8 mouse cellular contexts compared by ENCODE assay signal in genomic region chr14:55825216-55826051, GRCm38 (mm10). TPM values are rescaled to one million over a fixed set of nuclear protein-coding genes. Genes with fewer than 3 reads are reported as not detected.
A peak's percentile ranks its signal among the peaks of the same experiment; 100 is the strongest.
DNase-seq lines count a peak whose midpoint lies in the region; ATAC-seq and TF ChIP-seq lines count a peak whose summit lies in the region.

No protein-coding gene starts in this region.

- peaks cover 23% of the 10 kb centered on the region for H3K4me1 ChIP-seq in kidney, postnatal 0 days (replicated peaks; ENCODE audit: insufficient read depth, low read length)
- peaks cover 47% of the 10 kb centered on the region for H3K4me1 ChIP-seq in midbrain, embryonic 12.5 days

- intact Hi-C loops in left cerebral cortex, postnatal 36 days (cut with DNase I), result no loop called here

- H3K4me3 ChIP-seq in kidney, postnatal 0 days (replicated peaks; ENCODE audit: low read depth, low read length), result peak overlapping the region; percentile 73
- peak overlapping the region; percentile 64 for H3K4me3 ChIP-seq in midbrain, embryonic 12.5 days

- H3K9me3 ChIP-seq in kidney, postnatal 0 days (replicated peaks; ENCODE audit: low read length), result no peaks in the 10 kb centered on the region
- H3K9me3 ChIP-seq in midbrain, embryonic 12.5 days, result no peaks in the 10 kb centered on the region

- H3K9ac ChIP-seq in kidney, postnatal 0 days (ENCODE audit: low read depth, low read length), result peak overlapping the region; percentile 84
- peak overlapping the region; percentile 65 for H3K9ac ChIP-seq in midbrain, embryonic 12.5 days (replicated peaks)

- no peak for ATAC-seq in kidney, postnatal 0 days (replicated peaks; ENCODE audit: low FRiP score, low read depth)
- ATAC-seq in midbrain, embryonic 12.5 days (ENCODE audit: low FRiP score, low read depth), result peak; percentile 45; the same call in 1 of the 2 replicates

- H3K4me2 ChIP-seq in kidney, postnatal 0 days (ENCODE audit: low read length), result peak overlapping the region; percentile 95
- peak overlapping the region; percentile 86 for H3K4me2 ChIP-seq in midbrain, embryonic 12.5 days (replicated peaks)

- peak; percentile 16 to 19 for DNase-seq in lung, adult 18-20 months
- no peak for DNase-seq in lung, postnatal 14 days
- peak; percentile 76 for DNase-seq in embryo, embryonic 10.5 days (ENCODE audit: low spot score)
- peak; percentile 25 to 42 for DNase-seq in gastrocnemius, postnatal 4 days (ENCODE audit: low spot score in 2 of 2)
- DNase-seq in kidney, postnatal 0 days (ENCODE audit: low spot score), result peak; percentile 44
- DNase-seq in left cerebral cortex, postnatal 36 days (ENCODE audit: low spot score in 2 of 2), result no peak
- DNase-seq in layer of hippocampus, adult 11-12 months (ENCODE audit: low spot score), result no peak

- TF ChIP-seq CTCF in kidney, postnatal 0 days (IDR thresholded peaks at IDR 0.05; ENCODE audit: low read depth), result peak; percentile 39

- WGBS in kidney, postnatal 0 days, result under 1% methylated on average over 19 of the region's 37 CpGs
- WGBS in midbrain, embryonic 12.5 days, result under 1% methylated on average over 15 of the region's 37 CpGs

- H3K27ac ChIP-seq in kidney, postnatal 0 days, result peak overlapping the region; percentile 85
- peak overlapping the region; percentile 49 for H3K27ac ChIP-seq in midbrain, embryonic 12.5 days (replicated peaks)

- H3K36me3 ChIP-seq in kidney, postnatal 0 days (ENCODE audit: insufficient read depth, low read length), result peaks cover 10% of the 10 kb centered on the region; the same call in 1 of the 2 replicates
- H3K36me3 ChIP-seq in midbrain, embryonic 12.5 days, result no peaks in the 10 kb centered on the region

- H3K27me3 ChIP-seq in kidney, postnatal 0 days (ENCODE audit: insufficient read depth, low read length), result no peaks in the 10 kb centered on the region
- H3K27me3 ChIP-seq in midbrain, embryonic 12.5 days, result peaks cover 34% of the 10 kb centered on the region

RNA-seq across cellular contexts. Expression of gene Nfatc4, which starts 2.5 kb away (rescaled TPM):
- 10 to 100 TPM; 23.0 to 26.0 TPM for total RNA-seq in gastrocnemius, postnatal 4 days (2021)
- 16.8 and 19.7 TPM in 2 replicates for polyA plus RNA-seq in kidney, postnatal 0 days (2015; fragmentation: Nextera tagmentation; extraction: Ambion mirVana)
- polyA plus RNA-seq in midbrain, embryonic 12.5 days (2016; fragmentation: Nextera tagmentation; extraction: Ambion mirVana), result 20.2 and 24.0 TPM in 2 replicates
- total RNA-seq in left cerebral cortex, postnatal 36 days (2021), result 1 to 10 TPM; 1.8 TPM

RNA-seq across cellular contexts. Expression of gene Nynrin, which starts 28.4 kb away (rescaled TPM):
- total RNA-seq in gastrocnemius, postnatal 4 days (2021), result 10 to 100 TPM; 27.5 to 33.0 TPM
- polyA plus RNA-seq in kidney, postnatal 0 days (2015; fragmentation: Nextera tagmentation; extraction: Ambion mirVana), result 8.4 and 8.9 TPM in 2 replicates
- 27.6 and 28.0 TPM in 2 replicates for polyA plus RNA-seq in midbrain, embryonic 12.5 days (2016; fragmentation: Nextera tagmentation; extraction: Ambion mirVana)
- total RNA-seq in left cerebral cortex, postnatal 36 days (2021), result 1 to 10 TPM; 7.9 to 9.5 TPM

RNA-seq across cellular contexts. Expression of gene Ripk3, which starts 36.8 kb away (rescaled TPM):
- 10 to 100 TPM in 1 of 2 experiments, 1 to 10 TPM in 1; 9.4 to 10.7 TPM for total RNA-seq in gastrocnemius, postnatal 4 days (2021)
- polyA plus RNA-seq in kidney, postnatal 0 days (2015; fragmentation: Nextera tagmentation; extraction: Ambion mirVana), result 20.4 and 24.7 TPM in 2 replicates
- polyA plus RNA-seq in midbrain, embryonic 12.5 days (2016; fragmentation: Nextera tagmentation; extraction: Ambion mirVana), result 5.3 and 8.3 TPM in 2 replicates
- under 1 TPM in 1 of 2 experiments, not detected in 1; 0.89 TPM for total RNA-seq in left cerebral cortex, postnatal 36 days (2021)

RNA-seq across cellular contexts. Expression of gene Adcy4, which starts 41.5 kb away (rescaled TPM):
- total RNA-seq in gastrocnemius, postnatal 4 days (2021), result 10 to 100 TPM in 1 of 2 experiments, 1 to 10 TPM in 1; 9.2 to 11.3 TPM
- 10.0 and 10.6 TPM in 2 replicates for polyA plus RNA-seq in kidney, postnatal 0 days (2015; fragmentation: Nextera tagmentation; extraction: Ambion mirVana)
- 6.6 and 7.9 TPM in 2 replicates for polyA plus RNA-seq in midbrain, embryonic 12.5 days (2016; fragmentation: Nextera tagmentation; extraction: Ambion mirVana)
- total RNA-seq in left cerebral cortex, postnatal 36 days (2021), result 1 to 10 TPM; 3.8 to 8.0 TPM

RNA-seq across cellular contexts. Expression of gene Cbln3, which starts 58.8 kb away (rescaled TPM):
- total RNA-seq in gastrocnemius, postnatal 4 days (2021), result under 1 TPM; 0.47 to 0.52 TPM
- polyA plus RNA-seq in kidney, postnatal 0 days (2015; fragmentation: Nextera tagmentation; extraction: Ambion mirVana), result 0.20 and 0.28 TPM in 2 replicates
- 0.12 and 0.15 TPM in 2 replicates for polyA plus RNA-seq in midbrain, embryonic 12.5 days (2016; fragmentation: Nextera tagmentation; extraction: Ambion mirVana)
- total RNA-seq in left cerebral cortex, postnatal 36 days (2021), result under 1 TPM; 0.29 to 0.49 TPM

Comparison
In these comparisons a context has a peak if more than half of its experiments do, and no peak if none do; other contexts are left out.
1. DNase-seq: peak in lung, adult 18-20 months (2 of 2), embryo, embryonic 10.5 days (single experiment), gastrocnemius, postnatal 4 days (2 of 2) and kidney, postnatal 0 days (single experiment); none in lung, postnatal 14 days (single experiment), left cerebral cortex, postnatal 36 days (0 of 2) and layer of hippocampus, adult 11-12 months (single experiment).
2. RNA of gene Nfatc4, which starts 2.5 kb away (total RNA-seq): 23.0 to 26.0 TPM in gastrocnemius, postnatal 4 days; 1.8 TPM in left cerebral cortex, postnatal 36 days; every median in the first group is over 4 times any median in the second.
3. RNA of gene Ripk3, which starts 36.8 kb away (total RNA-seq): 9.4 to 10.7 TPM in gastrocnemius, postnatal 4 days; 0.89 TPM in left cerebral cortex, postnatal 36 days; every median in the first group is over 4 times any median in the second.